Mouse (Mus musculus): Measurements from ENCODE around the gene C1qtnf7.

The C1qtnf7 gene

GRCm38 (mm10) chr5:43621575-43622299 is 106.4 kb downstream of the C1qtnf7 start:
- no peak for DNase-seq

- DNase-seq: no peak
Observed at GRCm38 (mm10) chr5:43625407-43625806, 110.1 kb downstream of the C1qtnf7 start.

GRCm38 (mm10) chr5:43634071-43634601 is 118.8 kb downstream of the C1qtnf7 start:
- DNase-seq: peak; percentile 82

GRCm38 (mm10) chr5:43634602-43635081 is 119.3 kb downstream of the C1qtnf7 start:
- DNase-seq: peak; percentile 87

GRCm38 (mm10) chr5:43645020-43645419 is 129.7 kb downstream of the C1qtnf7 start:
- no peak for DNase-seq

GRCm38 (mm10) chr5:43647098-43647774 is 131.9 kb downstream of the C1qtnf7 start:
- DNase-seq: peak; percentile 87

GRCm38 (mm10) chr5:43661498-43661897 is 146.2 kb downstream of the C1qtnf7 start:
- DNase-seq: peak; percentile 89

GRCm38 (mm10) chr5:43661997-43662961 is 146.9 kb downstream of the C1qtnf7 start, which contains the start of gene Cc2d2a:
Gene Cc2d2a (plus strand): TSS chr5:43662346.
- peak; percentile 96 for DNase-seq

- peak; percentile 89 for DNase-seq
Observed at GRCm38 (mm10) chr5:43663531-43663930, 148.2 kb downstream of the C1qtnf7 start.

- DNase-seq: peak; percentile 95
Observed at GRCm38 (mm10) chr5:43665144-43665543, 149.8 kb downstream of the C1qtnf7 start.
